22 mouse cellular contexts compared by ENCODE assay signal in the genomic region with DNA sequence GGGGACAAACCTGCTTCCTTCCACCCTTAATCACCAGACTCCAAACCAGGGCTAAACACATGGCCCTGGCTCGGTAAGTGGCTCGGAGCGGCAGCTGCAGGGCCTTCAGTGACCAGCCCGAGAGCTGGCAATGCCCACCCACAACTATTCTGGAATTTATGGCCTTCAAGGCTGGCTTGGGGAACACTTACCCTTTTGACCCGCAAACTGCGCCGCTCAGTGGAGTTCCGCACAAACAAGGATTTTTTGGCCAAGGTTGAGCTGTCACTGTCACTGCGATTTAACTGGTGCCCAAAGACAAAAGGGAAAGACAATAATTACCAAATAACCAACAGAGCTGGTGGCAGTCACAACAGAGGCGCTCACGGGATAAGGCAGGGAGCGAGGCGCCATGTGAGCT. TPM values are rescaled to one million over a fixed set of nuclear protein-coding genes. Genes with fewer than 3 reads are reported as not detected.
DNase-seq lines count a peak whose midpoint lies in the region; ATAC-seq and TF ChIP-seq lines count a peak whose summit lies in the region.
"Had no signal": no experiment of that assay in that cellular context is flagged by ENCODE, and none has a peak within 500 bp of the region (broad histone marks: within the 10 kb centered on the region; RNA-seq: fewer than 3 reads in every experiment).

No protein-coding gene starts in this region.

- 60% methylated on average over 13 of the region's 13 CpGs for WGBS in kidney, adult 2 months

- H3K4me1 ChIP-seq in kidney, adult 2 months (ENCODE audit: control insufficient read depth, insufficient read depth, low read length), result no peaks in the 10 kb centered on the region
- H3K4me1 ChIP-seq: forebrain, embryonic 12.5 days; heart, embryonic 15.5 days; midbrain, embryonic 12.5 days had no signal

- peak; percentile 41 for DNase-seq in kidney, adult 2 months
- DNase-seq in kidney, postnatal 10 days, result no peak
- peak; percentile 49 for DNase-seq in adrenal gland, adult 8-10 months
- DNase-seq in embryo, embryonic 10.5 days (ENCODE audit: low spot score), result peak; percentile 32
- peak; percentile 48 for DNase-seq in mesoderm, embryonic 11.5 days (ENCODE audit: low read depth, low spot score)
- DNase-seq in urinary bladder, postnatal 10 days (ENCODE audit: low spot score), result no peak
- DNase-seq: B cell, adult 2 months; cerebellum, adult 2 months; lung, adult 2 months; lung, postnatal 36 days had no signal

- no peak for TF ChIP-seq POLR2A in kidney, adult 2 months (IDR thresholded peaks at IDR 0.05; ENCODE audit: low read depth, low read length)

- H3K27me3 ChIP-seq in kidney, adult 2 months (replicated peaks; ENCODE audit: control insufficient read depth, insufficient read depth, low read length), result no peaks in the 10 kb centered on the region
- H3K27me3 ChIP-seq: forebrain, embryonic 12.5 days; heart, embryonic 15.5 days; midbrain, embryonic 12.5 days had no signal

- H3K4me3 ChIP-seq in kidney, adult 2 months (ENCODE audit: insufficient read depth, low read depth, low read length), result no peak overlapping the region
- H3K4me3 ChIP-seq: forebrain, embryonic 12.5 days; heart, embryonic 15.5 days; midbrain, embryonic 12.5 days had no signal

- TF ChIP-seq CTCF in kidney, adult 2 months (conservative IDR thresholded peaks at IDR 0.05; ENCODE audit: insufficient read depth, insufficient read length, low read depth, low read length), result no peak

- no peak for ATAC-seq in megakaryocyte progenitor cell, adult 5-6 weeks (replicated peaks; ENCODE audit: poor library complexity)

- H3K36me3 ChIP-seq in kidney, adult 2 months (ENCODE audit: control insufficient read depth, insufficient read depth, low read length), result peaks cover 16% of the 10 kb centered on the region

- H3K27ac ChIP-seq in kidney, adult 2 months (ENCODE audit: insufficient read depth, low read depth, low read length), result no peak overlapping the region
- H3K27ac ChIP-seq: forebrain, embryonic 12.5 days; heart, embryonic 15.5 days; midbrain, embryonic 12.5 days had no signal

RNA-seq across cellular contexts. Expression of gene Cldn22, which starts 21.7 kb away (rescaled TPM):
- polyA plus RNA-seq in kidney, adult 2 months (2012; rRNA removed), result 0.77 and 1.3 TPM in 2 replicates
- 1 to 10 TPM; 1.2 to 2.3 (median 1.5) TPM for total RNA-seq in adrenal gland, adult 8-10 months (2022)
- not detected in 2 replicates for total RNA-seq in megakaryocyte progenitor cell, adult 5-6 weeks (2015)
- not detected in 2 replicates for total RNA-seq in megakaryocyte progenitor cell, adult 5-6 weeks (2017)
- total RNA-seq: hematopoietic stem cell, adult 5-6 weeks; neutrophil, adult 5-6 weeks had no signal
- polyA plus RNA-seq: embryonic facial prominence, embryonic 14.5 days; forebrain, embryonic 12.5 days; heart, embryonic 15.5 days; liver, embryonic 11.5 days; midbrain, embryonic 12.5 days; small intestine, adult 2 months had no signal

RNA-seq across cellular contexts. Expression of gene Cldn24, which starts 24.0 kb away (rescaled TPM):
- not detected in 2 replicates for polyA plus RNA-seq in kidney, adult 2 months (2012; rRNA removed)
- total RNA-seq in adrenal gland, adult 8-10 months (2022), result not detected
- total RNA-seq in megakaryocyte progenitor cell, adult 5-6 weeks (2015), result not detected in 2 replicates
- total RNA-seq in megakaryocyte progenitor cell, adult 5-6 weeks (2017), result not detected in 2 replicates
- total RNA-seq: hematopoietic stem cell, adult 5-6 weeks; layer of hippocampus, postnatal 10 days; left cerebral cortex, postnatal 14 days; neutrophil, adult 5-6 weeks had no signal
- polyA plus RNA-seq: cerebellum, adult 2 months; embryonic facial prominence, embryonic 14.5 days; forebrain, embryonic 12.5 days; gonadal fat pad, adult 2 months; heart, embryonic 15.5 days; liver, embryonic 11.5 days; lung, adult 2 months; midbrain, embryonic 12.5 days had no signal

Comparison
In these comparisons a context has a peak if more than half of its experiments do, and no peak if none do; other contexts are left out.
1. DNase-seq: peak in kidney, adult 2 months (single experiment), adrenal gland, adult 8-10 months (single experiment), embryo, embryonic 10.5 days (single experiment) and mesoderm, embryonic 11.5 days (single experiment); none in kidney, postnatal 10 days (single experiment) and urinary bladder, postnatal 10 days (single experiment).